Mouse (Mus musculus) neural tube, embryonic 11.5 days (tissue): ENCODE results near the gene Stk33. TPM values are rescaled to one million over a fixed set of nuclear protein-coding genes. Genes with fewer than 3 reads are reported as not detected.

ENCODE experiments used
- ATAC-seq: fragments of 200-750 bp; cut with Nextera tagmentation; 2 replicates; pipeline ENCODE4 v1.8.0; 2017; ENCODE audit warnings: moderate number of reproducible peaks, mild to moderate bottlenecking, moderate TSS enrichment, moderate library complexity; ENCODE audit not compliant: insufficient read depth, low FRiP score, low TSS enrichment
- DNase-seq: peaks from one replicate; pipeline ENCODE4 v3.0.0-alpha.2; 2015; ENCODE audit warnings: low spot score
- H3K27ac ChIP-seq: fragments of 300-500 bp; sonication (generic); 2 replicates; pipeline ENCODE4 v1.5.1; 2014; ENCODE audit warnings: low read depth, mild to moderate bottlenecking, low read length
- H3K27me3 ChIP-seq: fragments of 300-500 bp; sonication (generic); 2 replicates; pipeline ENCODE4 v1.6.1; 2014; ENCODE audit warnings: mild to moderate bottlenecking, low read length, mixed read lengths; ENCODE audit not compliant: control insufficient read depth, insufficient read depth
- H3K36me3 ChIP-seq: fragments of 300-500 bp; sonication (generic); 2 replicates; pipeline ENCODE4 v1.6.1; 2014; ENCODE audit warnings: mild to moderate bottlenecking, low read length, moderate library complexity, mixed read lengths; ENCODE audit not compliant: control insufficient read depth, insufficient read depth
- H3K4me1 ChIP-seq: fragments of 300-500 bp; sonication (generic); 2 replicates; pipeline ENCODE4 v1.6.1; 2014; ENCODE audit warnings: low read length, mixed read lengths; ENCODE audit not compliant: control insufficient read depth, insufficient read depth
- H3K4me2 ChIP-seq: fragments of 300-500 bp; sonication (generic); 2 replicates; pipeline ENCODE4 v1.6.1; 2014; ENCODE audit warnings: low read depth, mild to moderate bottlenecking, moderate library complexity
- H3K4me3 ChIP-seq: fragments of 300-500 bp; sonication (generic); 2 replicates; pipeline ENCODE4 v1.5.1; 2014; ENCODE audit warnings: low read depth, low read length
- H3K9ac ChIP-seq: fragments of 300-500 bp; sonication (generic); 2 replicates; pipeline ENCODE4 v1.6.1; 2014; ENCODE audit warnings: mild to moderate bottlenecking, low read length
- H3K9me3 ChIP-seq: fragments of 300-500 bp; sonication (generic); 2 replicates; pipeline ENCODE4 v1.6.1; 2016; ENCODE audit warnings: low read length; ENCODE audit not compliant: control insufficient read depth
- WGBS: fragments of 180-500 bp; shearing (Covaris S2); extraction: QIAGEN DNeasy Blood & Tissue Kit; methylation state at CpG from one replicate; pipeline ENCODE4 v1.1.7; 2014; 5-methylcytosine and 5-hydroxymethylcytosine counted together
- polyA plus RNA-seq: library from polyadenylated mRNA; unstranded; fragments of >200 nt; fragmentation: Nextera tagmentation; extraction: Ambion mirVana; gene quantifications from 2 replicates; pipeline ENCODE4 v1.2.1, GENCODE M21; 2014

The Stk33 gene
- polyA plus RNA-seq: 9.9 and 11.6 TPM in 2 replicates

- DNase-seq (peak; percentile 83), ATAC-seq (peak; percentile 86)
- H3K9ac ChIP-seq: peak within 1 kb of the TSS; percentile 78
- H3K9me3 ChIP-seq: no peaks in the 10 kb centered on the region
- no peaks in the 10 kb centered on the region for H3K4me1 ChIP-seq
- WGBS: under 1% methylated on average over 60 of the region's 62 CpGs
- no peaks in the 10 kb centered on the region for H3K27me3 ChIP-seq
- no peaks in the 10 kb centered on the region for H3K36me3 ChIP-seq
- peak within 1 kb of the TSS; percentile 42 for H3K4me3 ChIP-seq
- peak within 1 kb of the TSS; percentile 85 for H3K4me2 ChIP-seq
- peak within 1 kb of the TSS; percentile 85 for H3K27ac ChIP-seq
Observed at GRCm38 (mm10) chr7:109438781-109439591, at the start of gene Stk33. Stk33 (minus strand) TSS chr7:109439081.

GRCm38 (mm10) chr7:109484221-109484620, 45.3 kb upstream of the Stk33 start:
- H3K4me3 ChIP-seq: no peak overlapping the region
- H3K27ac ChIP-seq: no peak overlapping the region
- no peak overlapping the region for H3K9ac ChIP-seq
- DNase-seq: no peak
- H3K9me3 ChIP-seq: no peaks in the 10 kb centered on the region
- H3K4me1 ChIP-seq: no peaks in the 10 kb centered on the region
- H3K36me3 ChIP-seq: no peaks in the 10 kb centered on the region
- no peak overlapping the region for H3K4me2 ChIP-seq
- no peak for ATAC-seq
- 66% methylated on average over 5 of the region's 5 CpGs for WGBS
- no peaks in the 10 kb centered on the region for H3K27me3 ChIP-seq

GRCm38 (mm10) chr7:109480765-109481197, 41.9 kb upstream of the Stk33 start:
- H3K27ac ChIP-seq: no peak overlapping the region
- DNase-seq: peak; percentile 50
- no peaks in the 10 kb centered on the region for H3K27me3 ChIP-seq
- WGBS: 27% methylated on average over 7 of the region's 7 CpGs
- no peak overlapping the region for H3K9ac ChIP-seq
- no peaks in the 10 kb centered on the region for H3K9me3 ChIP-seq
- H3K4me1 ChIP-seq: no peaks in the 10 kb centered on the region
- no peaks in the 10 kb centered on the region for H3K36me3 ChIP-seq
- ATAC-seq: no peak
- no peak overlapping the region for H3K4me3 ChIP-seq
- 0 out of 2 replicates have a peak overlapping the region, but pooled peaks have one; percentile 21 for H3K4me2 ChIP-seq

DNA sequence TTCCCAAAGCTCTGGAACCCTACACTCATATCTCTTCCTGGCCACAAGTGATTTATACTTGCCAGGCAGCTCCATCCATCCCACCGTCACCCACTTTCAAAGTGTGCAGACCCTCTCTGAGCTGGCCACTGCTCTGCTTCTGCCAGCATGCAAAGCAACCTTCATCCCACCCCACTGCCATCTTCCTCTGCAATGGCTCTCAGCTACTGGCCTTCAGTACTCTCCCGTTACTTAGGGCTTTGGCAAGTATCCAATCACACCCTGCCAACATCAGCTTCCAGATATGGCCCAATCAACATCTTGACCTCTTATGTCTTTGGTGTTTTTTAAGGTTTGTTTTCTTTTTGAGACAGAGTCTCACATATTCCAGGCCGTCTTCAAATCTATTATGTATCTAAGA, 39.0 kb upstream of the Stk33 start:
- H3K36me3 ChIP-seq: no peaks in the 10 kb centered on the region
- no peak overlapping the region for H3K4me2 ChIP-seq
- 90% methylated on average over 3 of the region's 3 CpGs for WGBS
- ATAC-seq (no peak), DNase-seq (no peak)
- H3K9me3 ChIP-seq: no peaks in the 10 kb centered on the region
- no peaks in the 10 kb centered on the region for H3K27me3 ChIP-seq
- no peak overlapping the region for H3K9ac ChIP-seq
- H3K27ac ChIP-seq: no peak overlapping the region
- H3K4me1 ChIP-seq: no peaks in the 10 kb centered on the region
- no peak overlapping the region for H3K4me3 ChIP-seq

DNA sequence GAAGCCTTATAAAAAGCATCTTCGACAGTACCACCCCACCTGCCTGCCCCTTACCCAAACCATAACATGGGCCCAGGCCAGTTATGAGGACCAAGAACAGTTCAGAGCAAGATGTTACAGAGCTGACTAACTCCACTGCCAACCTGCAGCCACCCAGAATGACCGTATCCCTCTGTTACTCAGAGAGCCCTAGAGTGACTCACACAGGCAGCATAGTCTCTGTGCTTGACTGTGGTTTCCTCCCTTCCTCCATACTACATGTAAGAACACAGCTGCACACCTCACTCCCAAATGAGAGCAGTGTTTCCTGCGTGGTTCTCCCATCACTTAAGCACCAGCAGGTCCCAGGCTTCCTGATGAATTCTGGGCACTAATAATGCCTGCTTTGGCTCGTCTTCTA, 31.8 kb upstream of the Stk33 start:
- no peak for DNase-seq
- H3K4me2 ChIP-seq: no peak overlapping the region
- no peak overlapping the region for H3K4me3 ChIP-seq
- H3K9ac ChIP-seq: no peak overlapping the region
- no peaks in the 10 kb centered on the region for H3K4me1 ChIP-seq
- ATAC-seq: no peak
- no peak overlapping the region for H3K27ac ChIP-seq
- no peaks in the 10 kb centered on the region for H3K9me3 ChIP-seq
- 79% methylated on average over 4 of the region's 4 CpGs for WGBS
- H3K36me3 ChIP-seq: no peaks in the 10 kb centered on the region
- no peaks in the 10 kb centered on the region for H3K27me3 ChIP-seq

DNA sequence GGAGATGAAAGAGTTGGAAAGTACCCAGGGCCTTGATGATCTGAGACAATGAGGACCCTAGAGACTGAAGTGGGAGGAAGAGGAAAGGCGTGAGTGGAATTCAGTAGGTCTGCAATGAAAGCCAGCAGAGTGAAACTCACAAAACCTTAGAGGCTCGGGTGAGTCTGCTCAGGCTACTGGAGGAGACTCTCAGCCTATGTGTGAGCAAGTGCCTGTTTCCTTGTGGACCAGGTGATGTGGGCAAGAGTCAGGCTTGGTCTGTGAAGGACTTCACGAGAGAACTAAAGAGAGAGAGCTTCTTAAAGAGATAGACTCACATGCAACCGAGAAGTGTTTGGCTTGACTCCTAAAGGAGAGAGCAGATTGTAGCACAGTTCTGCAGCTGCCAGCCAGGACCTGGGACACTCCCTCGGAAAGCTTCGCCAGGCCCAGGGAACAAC, 29.4 kb upstream of the Stk33 start:
- 42% methylated on average over 6 of the region's 6 CpGs for WGBS
- DNase-seq: no peak

GRCm38 (mm10) chr7:109467591-109467990, 28.7 kb upstream of the Stk33 start:
- no peaks in the 10 kb centered on the region for H3K9me3 ChIP-seq
- 38% methylated on average over 2 of the region's 2 CpGs for WGBS
- H3K9ac ChIP-seq: no peak overlapping the region
- DNase-seq (no peak), ATAC-seq (no peak)
- H3K4me3 ChIP-seq: no peak overlapping the region
- H3K4me1 ChIP-seq: no peaks in the 10 kb centered on the region
- H3K36me3 ChIP-seq: no peaks in the 10 kb centered on the region
- no peaks in the 10 kb centered on the region for H3K27me3 ChIP-seq
- no peak overlapping the region for H3K4me2 ChIP-seq
- H3K27ac ChIP-seq: no peak overlapping the region

More for the DNA sequence above, 29.4 kb upstream of the Stk33 start:
- no peak overlapping the region for H3K4me3 ChIP-seq
- H3K4me1 ChIP-seq: no peaks in the 10 kb centered on the region
- H3K9me3 ChIP-seq: no peaks in the 10 kb centered on the region
- no peak for ATAC-seq
- no peak overlapping the region for H3K4me2 ChIP-seq
- H3K27me3 ChIP-seq: no peaks in the 10 kb centered on the region
- no peaks in the 10 kb centered on the region for H3K36me3 ChIP-seq
- no peak overlapping the region for H3K9ac ChIP-seq
- H3K27ac ChIP-seq: no peak overlapping the region

- no peaks in the 10 kb centered on the region for H3K36me3 ChIP-seq
- H3K4me1 ChIP-seq: no peaks in the 10 kb centered on the region
- H3K4me3 ChIP-seq: no peak overlapping the region
- no peaks in the 10 kb centered on the region for H3K9me3 ChIP-seq
- ATAC-seq (no peak), DNase-seq (no peak)
- WGBS: 91% methylated on average over 8 of the region's 8 CpGs
- H3K27ac ChIP-seq: no peak overlapping the region
- H3K27me3 ChIP-seq: no peaks in the 10 kb centered on the region
- no peak overlapping the region for H3K9ac ChIP-seq
- no peak overlapping the region for H3K4me2 ChIP-seq
Observed at GRCm38 (mm10) chr7:109460698-109461097, 21.8 kb upstream of the Stk33 start.

- Histone ChIP-seq H3K27me3 (no peaks in the 10 kb centered on the region), H3K27ac (no peak overlapping the region), H3K4me2 (no peak overlapping the region), H3K9me3 (no peaks in the 10 kb centered on the region), H3K4me1 (no peaks in the 10 kb centered on the region), H3K36me3 (no peaks in the 10 kb centered on the region), H3K4me3 (no peak overlapping the region), H3K9ac (no peak overlapping the region)
- WGBS: 84% methylated on average over 6 of the region's 6 CpGs
- ATAC-seq (no peak), DNase-seq (no peak)
Observed at GRCm38 (mm10) chr7:109456563-109456962, 17.7 kb upstream of the Stk33 start.
